Mouse (Mus musculus) heart, embryonic 16.5 days (tissue): Measurements from ENCODE around the gene B3galnt2. TPM values are rescaled to one million over a fixed set of nuclear protein-coding genes. Genes with fewer than 3 reads are reported as not detected.

ENCODE experiments used
- ATAC-seq: fragments of 200-750 bp; cut with Nextera tagmentation; replicated peaks from 2 replicates; pipeline ENCODE4 v1.8.0; 2017; ENCODE audit warnings: moderate number of reproducible peaks; ENCODE audit not compliant: insufficient read depth, low FRiP score; ENCODE audit errors: extremely low read depth
- H3K27ac ChIP-seq: fragments of 300-500 bp; sonication (generic); 2 replicates; pipeline ENCODE4 v1.5.1; 2014; ENCODE audit warnings: mild to moderate bottlenecking, low read length, control low read depth, moderate library complexity
- H3K27me3 ChIP-seq: fragments of 300-500 bp; sonication (generic); 2 replicates; pipeline ENCODE4 v1.6.1; 2014; ENCODE audit warnings: low read length, mixed read lengths; ENCODE audit not compliant: control insufficient read depth, insufficient read depth
- H3K36me3 ChIP-seq: fragments of 300-500 bp; sonication (generic); 2 replicates; pipeline ENCODE4 v1.6.1; 2014; ENCODE audit not compliant: control insufficient read depth, insufficient read depth
- H3K4me1 ChIP-seq: fragments of 300-500 bp; sonication (generic); 2 replicates; pipeline ENCODE4 v1.6.1; 2014; ENCODE audit warnings: low read length, mixed read lengths; ENCODE audit not compliant: control insufficient read depth, insufficient read depth
- H3K4me2 ChIP-seq: fragments of 300-500 bp; sonication (generic); 2 replicates; pipeline ENCODE4 v1.6.1; 2014; ENCODE audit warnings: low read depth, mild to moderate bottlenecking, control low read depth, low read length
- H3K4me3 ChIP-seq: fragments of 300-500 bp; sonication (generic); 2 replicates; pipeline ENCODE4 v1.5.1; 2014; ENCODE audit warnings: mild to moderate bottlenecking, control low read depth, low read length
- H3K9ac ChIP-seq: fragments of 300-500 bp; sonication (generic); 2 replicates; pipeline ENCODE4 v1.6.1; 2014; ENCODE audit warnings: low read length, control low read depth
- H3K9me3 ChIP-seq: fragments of 300-500 bp; sonication (generic); replicated peaks from 2 replicates; pipeline ENCODE4 v1.6.1; 2016; ENCODE audit warnings: low read length; ENCODE audit not compliant: control insufficient read depth
- WGBS: fragments of 180-500 bp; shearing (Covaris S2); extraction: QIAGEN DNeasy Blood & Tissue Kit; methylation state at CpG from one replicate; pipeline ENCODE4 v1.1.7; 2014; 5-methylcytosine and 5-hydroxymethylcytosine counted together
- polyA plus RNA-seq: library from polyadenylated mRNA; unstranded; fragments of >200 nt; fragmentation: Nextera tagmentation; extraction: Ambion mirVana; gene quantifications from 2 replicates; pipeline ENCODE4 v1.2.1, GENCODE M21; 2015

B3galnt2 gene
- polyA plus RNA-seq, 1 experiment from 2014 or later, result 20.9 TPM

DNA sequence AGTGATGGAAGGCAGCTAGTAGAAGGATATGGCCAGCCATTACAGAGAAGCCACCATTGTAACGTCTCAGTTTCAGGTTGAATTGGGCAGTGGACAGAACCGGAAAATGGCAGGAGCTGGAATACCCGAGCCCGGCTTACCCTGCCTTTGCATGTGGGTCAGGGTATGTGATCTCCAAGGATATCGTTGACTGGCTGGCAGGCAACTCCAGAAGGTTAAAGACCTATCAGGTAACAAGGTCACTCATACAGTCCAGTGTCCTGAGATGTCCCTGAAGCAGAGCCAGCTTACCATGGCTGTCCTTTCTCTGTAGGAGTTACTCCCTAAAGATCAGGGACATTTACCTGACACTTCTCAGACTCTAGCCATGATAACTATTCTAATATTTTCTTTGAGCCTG, 40.8 kb downstream of the B3galnt2 start:
- Histone ChIP-seq H3K4me2 (no peak overlapping the region), H3K4me1 (no peaks in the 10 kb centered on the region), H3K9ac (no peak overlapping the region), H3K27ac (no peak overlapping the region), H3K9me3 (no peaks in the 10 kb centered on the region), H3K4me3 (no peak overlapping the region), H3K36me3 (peaks cover 55% of the 10 kb centered on the region), H3K27me3 (no peaks in the 10 kb centered on the region)
- WGBS, result 87% methylated on average over 5 of the region's 5 CpGs
- no peak for ATAC-seq

DNA sequence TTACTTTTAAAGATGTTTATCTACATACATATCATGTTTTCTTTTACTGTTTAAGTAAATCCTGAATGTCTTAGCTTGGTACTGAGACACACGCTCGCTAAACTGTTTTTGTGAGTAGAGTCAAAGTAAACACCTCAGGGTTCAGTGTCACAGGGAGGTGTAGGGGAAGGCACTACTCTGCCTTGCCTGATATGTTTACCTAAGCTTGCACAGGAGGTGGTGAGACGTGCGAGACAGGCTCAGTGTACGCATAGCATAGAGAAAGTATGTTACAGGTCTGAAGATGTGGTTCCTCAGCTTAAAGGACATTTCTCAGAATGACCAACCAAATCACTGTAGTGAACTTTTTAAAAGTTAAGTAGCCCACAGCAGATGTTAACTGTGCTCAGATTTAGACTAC, 43.2 kb downstream of the B3galnt2 start:
- H3K9ac ChIP-seq, result no peak overlapping the region
- 85% methylated on average over 5 of the region's 5 CpGs for WGBS
- H3K9me3 ChIP-seq, result no peaks in the 10 kb centered on the region
- ATAC-seq, result no peak
- H3K27me3 ChIP-seq, result no peaks in the 10 kb centered on the region
- H3K27ac ChIP-seq, result no peak overlapping the region
- H3K4me2 ChIP-seq, result no peak overlapping the region
- H3K4me1 ChIP-seq, result no peaks in the 10 kb centered on the region
- no peak overlapping the region for H3K4me3 ChIP-seq
- H3K36me3 ChIP-seq, result peaks cover 52% of the 10 kb centered on the region

- Histone ChIP-seq H3K9ac (no peak overlapping the region), H3K27ac (no peak overlapping the region), H3K27me3 (no peaks in the 10 kb centered on the region), H3K4me1 (no peaks in the 10 kb centered on the region), H3K4me2 (no peak overlapping the region), H3K36me3 (peaks cover 38% of the 10 kb centered on the region), H3K4me3 (no peak overlapping the region), H3K9me3 (no peaks in the 10 kb centered on the region)
- 54% methylated on average over 2 of the region's 2 CpGs for WGBS
- no peak for ATAC-seq
Observed at GRCm38 (mm10) chr13:14002706-14003105, 48.4 kb downstream of the B3galnt2 start.

- H3K4me2 ChIP-seq, result no peak overlapping the region
- ATAC-seq, result no peak
- H3K27me3 ChIP-seq, result no peaks in the 10 kb centered on the region
- H3K36me3 ChIP-seq, result peaks cover 30% of the 10 kb centered on the region
- 78% methylated on average over 4 of the region's 4 CpGs for WGBS
- H3K9me3 ChIP-seq, result no peaks in the 10 kb centered on the region
- H3K9ac ChIP-seq, result no peak overlapping the region
- H3K4me3 ChIP-seq, result no peak overlapping the region
- H3K4me1 ChIP-seq, result no peaks in the 10 kb centered on the region
- no peak overlapping the region for H3K27ac ChIP-seq
Observed at GRCm38 (mm10) chr13:14004086-14004485, 49.8 kb downstream of the B3galnt2 start.

GRCm38 (mm10) chr13:14004999-14005398, 50.7 kb downstream of the B3galnt2 start:
- no peak for ATAC-seq
- Histone ChIP-seq H3K36me3 (peaks cover 24% of the 10 kb centered on the region), H3K27ac (no peak overlapping the region), H3K9me3 (no peaks in the 10 kb centered on the region), H3K4me2 (no peak overlapping the region), H3K4me3 (no peak overlapping the region), H3K4me1 (no peaks in the 10 kb centered on the region), H3K9ac (no peak overlapping the region), H3K27me3 (no peaks in the 10 kb centered on the region)
- whole genome bisulfite sequencing, result 88% methylated on average over 5 of the region's 5 CpGs

DNA sequence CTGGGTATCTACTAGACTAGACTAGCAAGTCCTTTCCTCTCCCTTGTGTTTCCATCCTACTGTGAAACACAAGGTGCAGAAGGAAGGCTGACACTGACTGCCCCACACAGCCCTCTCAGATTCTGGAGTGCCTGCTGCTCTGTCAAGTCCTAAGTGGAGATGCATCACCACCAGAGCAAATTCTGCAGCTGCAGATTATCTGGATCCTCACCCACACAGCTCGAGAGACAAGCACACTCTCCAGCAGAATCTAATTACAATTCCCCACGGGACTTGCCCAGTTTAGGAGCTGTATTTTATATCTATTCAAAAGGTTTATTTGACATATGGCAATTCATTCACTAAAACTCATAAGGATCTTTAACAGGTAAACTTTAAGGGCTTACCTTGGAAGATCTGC, 51.8 kb downstream of the B3galnt2 start:
- Histone ChIP-seq H3K4me3 (no peak overlapping the region), H3K9ac (no peak overlapping the region), H3K4me1 (no peaks in the 10 kb centered on the region), H3K9me3 (no peaks in the 10 kb centered on the region), H3K4me2 (no peak overlapping the region), H3K27ac (no peak overlapping the region), H3K36me3 (peaks cover 21% of the 10 kb centered on the region), H3K27me3 (no peaks in the 10 kb centered on the region)
- WGBS, result 72% methylated on average over 2 of the region's 2 CpGs
- no peak for ATAC-seq

- H3K9me3 ChIP-seq, result no peaks in the 10 kb centered on the region
- H3K9ac ChIP-seq, result no peak overlapping the region
- H3K4me1 ChIP-seq, result no peaks in the 10 kb centered on the region
- no peak for ATAC-seq
- no peak overlapping the region for H3K27ac ChIP-seq
- no peak overlapping the region for H3K4me2 ChIP-seq
- no peaks in the 10 kb centered on the region for H3K27me3 ChIP-seq
- peaks cover 12% of the 10 kb centered on the region for H3K36me3 ChIP-seq
- no peak overlapping the region for H3K4me3 ChIP-seq
- 88% methylated on average over 4 of the region's 4 CpGs for WGBS
Observed at GRCm38 (mm10) chr13:14011454-14011995, 57.3 kb downstream of the B3galnt2 start.

- H3K27me3 ChIP-seq, result no peaks in the 10 kb centered on the region
- no peak overlapping the region for H3K27ac ChIP-seq
- no peak overlapping the region for H3K4me2 ChIP-seq
- H3K9me3 ChIP-seq, result no peaks in the 10 kb centered on the region
- no peak overlapping the region for H3K9ac ChIP-seq
- WGBS, result 86% methylated on average over 2 of the region's 2 CpGs
- no peak overlapping the region for H3K4me3 ChIP-seq
- no peak for ATAC-seq
- H3K36me3 ChIP-seq, result peaks cover 11% of the 10 kb centered on the region
- H3K4me1 ChIP-seq, result no peaks in the 10 kb centered on the region
Observed at GRCm38 (mm10) chr13:14014001-14014400, 59.7 kb downstream of the B3galnt2 start.

DNA sequence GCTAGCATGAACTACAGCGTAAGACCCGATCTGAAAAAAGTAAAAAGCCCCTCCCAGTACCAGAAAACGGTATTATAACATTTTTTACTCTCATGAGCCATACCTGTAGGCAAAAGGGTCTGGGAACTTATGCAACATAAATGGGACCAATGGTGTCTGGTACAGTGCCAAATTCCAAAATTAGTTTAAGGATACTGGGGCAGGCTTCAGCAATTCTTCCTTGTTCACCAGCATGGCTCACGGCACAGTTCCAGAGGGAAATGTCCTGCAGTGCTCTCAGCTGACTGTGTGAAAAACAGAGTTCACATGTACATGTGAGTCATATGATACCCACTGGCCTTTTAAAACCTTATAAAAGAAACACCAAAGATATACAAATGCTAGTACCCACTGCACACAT, 60.3 kb downstream of the B3galnt2 start:
- Histone ChIP-seq H3K27ac (no peak overlapping the region), H3K36me3 (peaks cover 11% of the 10 kb centered on the region), H3K4me1 (no peaks in the 10 kb centered on the region), H3K9me3 (no peaks in the 10 kb centered on the region), H3K27me3 (no peaks in the 10 kb centered on the region), H3K9ac (no peak overlapping the region), H3K4me2 (no peak overlapping the region), H3K4me3 (no peak overlapping the region)
- WGBS, result 85% methylated on average over 4 of the region's 4 CpGs
- ATAC-seq, result no peak
